Mouse (Mus musculus) large intestine, adult 2 months (tissue): Measurements from ENCODE around the gene Hps4. TPM values are rescaled to one million over a fixed set of nuclear protein-coding genes. Genes with fewer than 3 reads are reported as not detected.

Experiments used
- polyA plus RNA-seq: library from polyadenylated mRNA; depleted of rRNA; stranded (reverse); fragments of >200 nt; gene quantifications from 2 replicates; pipeline ENCODE4 v1.2.3, GENCODE M21; 2012; rRNA removed

The Hps4 gene
- polyA plus RNA-seq, 1 experiment = 31.9 TPM

Other genes starting within 250 kb of the Hps4 start
- 1.1 and 2.2 TPM in 2 replicates for gene Cryba4, start 90.6 kb upstream of the Hps4 start, polyA plus RNA-seq
- gene Crybb1, start 87.3 kb upstream of the Hps4 start, polyA plus RNA-seq = 0.26 and 0.27 TPM in 2 replicates
- 24.6 and 30.4 TPM in 2 replicates for gene Tpst2, start 66.4 kb upstream of the Hps4 start, polyA plus RNA-seq
- 23.7 and 31.6 TPM in 2 replicates for gene Tfip11, start 16.7 kb upstream of the Hps4 start, polyA plus RNA-seq
- 31.3 and 31.4 TPM in 2 replicates for gene Srrd, start within 50 bp of the Hps4 start, polyA plus RNA-seq
- not detected in 2 replicates for gene Gm6583, start 12.9 kb downstream of the Hps4 start, polyA plus RNA-seq
- 2.7 and 2.8 TPM in 2 replicates for gene Asphd2, start 51.8 kb downstream of the Hps4 start, polyA plus RNA-seq
- gene Gm6588, start 106.3 kb downstream of the Hps4 start, polyA plus RNA-seq = not detected in 2 replicates
- gene Sez6l, start 234.1 kb downstream of the Hps4 start, polyA plus RNA-seq = 0.40 and 0.73 TPM in 2 replicates